Mouse (Mus musculus) olfactory bulb, adult 2 months (tissue): ENCODE measurements around the gene Med13. TPM values are rescaled to one million over a fixed set of nuclear protein-coding genes. Genes with fewer than 3 reads are reported as not detected.

Source experiments
- H3K27ac ChIP-seq: fragments of 200-500 bp; 2 replicates; pipeline ENCODE4 v1.5.1; 2012; ENCODE audit warnings: low read depth, low read length; ENCODE audit not compliant: insufficient read depth
- H3K4me1 ChIP-seq: fragments of 200-500 bp; 2 replicates; pipeline ENCODE4 v1.6.1; 2012; ENCODE audit warnings: low read length; ENCODE audit not compliant: control insufficient read depth, insufficient read depth
- H3K4me3 ChIP-seq: fragments of 200-500 bp; 2 replicates; pipeline ENCODE4 v1.5.1; 2012; ENCODE audit warnings: mild to moderate bottlenecking, low read depth, low read length, moderate library complexity; ENCODE audit not compliant: insufficient read depth
- CTCF ChIP-seq: fragments of 200-500 bp; IDR thresholded peaks from 2 replicates; pipeline ENCODE4 v1.5.1; 2012; ENCODE audit warnings: low read depth, mild to moderate bottlenecking, low read length, moderate library complexity; ENCODE audit not compliant: insufficient read depth
- POLR2A ChIP-seq: fragments of 200-500 bp; IDR thresholded peaks from 2 replicates; pipeline ENCODE4 v1.6.1; 2012; ENCODE audit warnings: mild to moderate bottlenecking, low read depth, low read length, moderate library complexity; ENCODE audit not compliant: insufficient read depth
- WGBS: fragments of 180-500 bp; shearing (Covaris S2); methylation state at CpG from one replicate; pipeline ENCODE4 v1.1.7; 2018; 5-methylcytosine and 5-hydroxymethylcytosine counted together
- polyA plus RNA-seq: library from polyadenylated mRNA; stranded (reverse); fragments of >200 nt; gene quantifications from 2 replicates; pipeline ENCODE4 v1.2.4, GENCODE M21; 2012; ENCODE audit warnings: low replicate concordance; ENCODE audit not compliant: missing spikeins, insufficient read depth, insufficient read length

Med13 gene
- polyA plus RNA-seq, 1 experiment: 456 TPM

DNA sequence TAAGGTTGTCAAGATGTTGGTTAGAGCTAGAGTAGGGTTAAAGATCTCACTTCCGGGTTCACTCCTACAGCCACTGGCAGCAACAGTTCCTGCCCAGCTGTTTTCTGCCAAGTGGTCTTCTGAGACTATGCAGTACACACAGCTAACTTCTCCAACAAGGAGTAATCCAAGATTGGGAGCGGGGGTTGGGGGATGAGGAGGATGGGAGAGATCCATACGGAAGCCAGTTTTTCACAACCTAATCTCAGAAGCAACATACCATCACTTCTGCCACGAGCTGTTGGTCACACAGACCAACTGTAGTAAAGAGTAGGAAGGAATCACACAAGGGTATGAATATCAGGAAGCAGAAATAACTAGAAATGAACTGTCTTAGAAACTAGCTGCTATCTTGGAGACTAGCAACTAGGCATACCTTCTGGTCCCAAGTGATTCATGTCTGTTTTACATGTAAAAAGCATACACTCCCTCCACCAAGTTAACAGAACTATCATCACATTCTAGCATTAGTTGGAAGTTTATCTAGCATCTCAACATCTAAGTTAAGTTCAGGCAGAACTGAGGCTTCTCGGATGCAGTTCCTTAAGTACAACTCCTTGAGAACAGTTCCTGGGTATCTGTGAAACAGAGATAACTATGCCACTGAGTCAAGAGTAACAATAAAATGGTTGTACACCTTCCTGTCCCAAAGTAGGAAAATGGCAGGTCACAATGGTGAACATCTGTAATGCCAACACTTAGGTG, 7.5 kb upstream of the Med13 start:
- TF ChIP-seq CTCF (no peak), POLR2A (no peak)
- Histone ChIP-seq H3K4me1 (no peaks in the 10 kb centered on the region), H3K4me3 (no peak overlapping the region), H3K27ac (no peak overlapping the region)
- 84% methylated on average over 5 of the region's 5 CpGs for WGBS

DNA sequence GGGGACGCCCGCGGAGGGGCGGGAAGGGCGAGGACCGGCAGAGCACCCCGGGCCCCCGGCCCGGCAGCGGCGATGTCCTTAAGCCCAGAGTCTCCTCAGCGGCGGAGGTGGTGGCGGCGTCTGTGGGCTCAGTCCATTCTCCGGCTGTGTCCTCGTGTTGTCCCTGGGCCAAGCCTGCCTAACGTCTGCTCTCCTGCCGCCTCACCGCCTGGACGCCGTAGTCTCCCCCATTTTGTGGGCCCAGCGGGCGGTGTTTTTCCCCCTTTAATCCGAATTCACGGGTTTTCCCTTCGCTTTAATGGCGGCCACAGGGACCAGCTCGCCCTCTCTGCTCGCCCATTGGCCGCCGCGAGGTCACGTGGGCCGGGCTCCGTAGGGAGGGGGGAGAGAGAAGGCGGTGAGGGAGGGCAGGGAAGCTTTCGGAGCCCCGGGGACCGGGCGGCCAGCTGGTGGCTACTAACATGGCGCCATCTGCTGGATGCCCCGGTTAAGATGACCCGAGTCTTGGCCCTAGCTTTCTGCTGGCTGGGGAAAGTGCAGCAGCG, 654 bp upstream of the Med13 start:
- TF ChIP-seq CTCF (peak; percentile 61; the same call in 1 of the 2 replicates), POLR2A (peak; percentile 91)
- Histone ChIP-seq H3K4me3 (peak overlapping the region; percentile 99), H3K4me1 (no peaks in the 10 kb centered on the region), H3K27ac (peak overlapping the region; percentile 99)
- under 1% methylated on average over 45 of the region's 45 CpGs for WGBS

DNA sequence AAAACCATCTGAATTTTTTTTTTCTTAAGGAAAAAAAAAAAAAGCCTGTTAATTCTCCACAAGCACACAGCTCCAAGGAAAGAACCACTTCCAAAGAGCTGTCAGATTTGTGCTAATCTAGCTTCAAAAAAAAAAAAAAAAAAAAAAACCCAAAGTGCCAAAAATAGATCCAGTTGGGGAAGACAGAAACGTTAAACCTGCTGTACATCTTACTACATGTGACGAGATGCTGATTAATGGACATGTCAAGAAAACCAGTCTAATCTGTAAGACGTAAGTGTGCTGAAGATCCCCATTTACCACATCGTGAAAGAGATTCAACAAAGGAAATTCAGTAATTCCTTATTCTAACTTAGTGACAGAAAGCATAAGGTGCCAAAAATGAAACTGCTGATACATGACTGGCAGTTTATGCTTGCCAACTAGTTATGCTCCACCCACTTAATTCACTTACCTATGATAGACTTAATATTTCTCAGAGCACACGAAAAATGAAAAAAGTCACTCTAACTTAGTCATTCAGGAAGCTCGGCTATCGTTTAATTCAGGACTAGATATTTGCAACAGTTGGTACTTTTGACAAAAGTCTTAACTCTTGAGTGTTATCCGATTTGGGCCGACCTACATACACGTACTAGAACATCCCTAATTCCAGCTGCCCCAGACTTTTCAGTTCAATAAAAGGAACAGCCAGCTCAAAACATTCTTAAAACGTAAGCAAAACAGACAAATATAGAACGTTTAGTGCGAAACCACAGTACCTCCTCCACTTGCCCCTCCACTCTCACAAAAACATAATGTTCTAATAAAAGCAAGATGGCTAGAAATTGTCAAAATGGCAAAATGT, 1.2 kb downstream of the Med13 start:
- TF ChIP-seq CTCF: no peak
- TF ChIP-seq POLR2A: no peak
- no peak overlapping the region for H3K27ac ChIP-seq
- peaks cover 3% of the 10 kb centered on the region for H3K4me1 ChIP-seq
- H3K4me3 ChIP-seq: no peak overlapping the region
- WGBS: under 1% methylated on average over 13 of the region's 13 CpGs

DNA sequence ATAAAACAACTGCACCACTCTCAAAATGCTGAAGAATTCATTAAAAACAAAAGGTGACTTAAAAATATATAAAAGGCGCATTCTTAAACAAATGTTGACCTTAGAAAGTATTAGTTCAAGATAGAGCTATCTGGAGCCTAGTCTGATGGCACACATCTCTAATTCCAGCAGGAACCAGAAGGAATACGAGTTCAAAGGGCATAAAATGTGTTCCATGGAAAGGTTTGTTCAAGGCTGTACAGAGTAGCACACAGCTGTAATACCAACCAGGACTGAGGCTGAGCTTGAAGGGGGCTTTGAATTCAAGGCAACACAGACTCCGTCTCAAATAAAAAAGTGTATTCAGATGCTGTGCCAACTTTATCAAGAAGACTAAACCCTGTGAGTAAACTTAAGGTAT, 3.8 kb downstream of the Med13 start:
- Histone ChIP-seq H3K4me3 (no peak overlapping the region), H3K27ac (no peak overlapping the region), H3K4me1 (peaks cover 3% of the 10 kb centered on the region)
- 48% methylated on average over 3 of the region's 3 CpGs for WGBS
- no peak for TF ChIP-seq POLR2A
- TF ChIP-seq CTCF: no peak

DNA sequence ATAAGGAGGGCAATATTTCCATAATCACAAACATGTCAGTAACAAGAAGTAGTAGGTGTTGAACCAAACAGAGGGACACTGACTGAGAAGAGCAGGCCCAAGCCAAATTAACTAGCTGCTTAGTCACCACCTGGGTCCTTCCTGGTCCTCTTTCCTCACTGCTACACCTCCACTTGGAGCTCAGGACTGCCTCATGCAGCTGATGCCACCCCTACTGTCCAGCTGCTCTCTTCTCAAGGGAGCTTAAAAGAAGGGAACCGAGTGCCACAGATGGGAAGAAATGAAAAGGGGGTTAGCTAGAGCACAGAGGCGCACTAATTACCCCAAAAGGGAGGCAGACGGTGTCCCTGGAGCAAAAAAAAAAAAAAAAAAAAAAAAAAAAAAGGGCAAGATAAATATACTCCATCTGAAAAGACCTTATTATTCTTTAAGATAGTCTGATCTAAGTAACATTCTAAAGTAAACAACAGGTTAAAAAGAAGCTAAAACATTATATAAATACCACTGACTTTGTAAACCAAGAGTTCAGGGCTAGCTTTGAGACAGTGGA, 5.6 kb downstream of the Med13 start:
- H3K27ac ChIP-seq: peak overlapping the region; percentile 31; the same call in 1 of the 2 replicates
- WGBS: 18% methylated on average over 3 of the region's 3 CpGs

DNA sequence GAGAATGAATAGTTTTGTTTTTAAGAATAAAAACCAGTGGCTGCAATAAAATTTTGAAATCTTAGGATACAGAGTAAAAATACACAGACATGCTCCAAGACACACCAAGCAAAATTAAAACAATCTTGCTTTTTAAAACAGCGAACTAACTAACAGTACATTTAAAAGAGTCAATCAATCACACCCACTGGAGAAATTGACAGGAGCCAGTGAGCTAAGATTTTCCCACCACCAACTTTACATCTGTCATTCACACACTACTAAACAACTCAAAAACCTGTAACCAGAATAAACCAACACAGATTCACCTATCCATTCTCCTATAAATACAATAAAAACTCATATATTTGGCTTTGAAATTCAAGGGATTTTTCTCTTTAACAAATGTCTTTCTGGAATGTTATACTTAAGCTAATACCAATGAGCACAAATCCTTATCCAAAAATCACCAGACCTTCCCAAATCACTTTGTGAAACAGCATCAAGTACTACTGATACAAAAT, 6.7 kb downstream of the Med13 start:
- peaks cover 3% of the 10 kb centered on the region for H3K4me1 ChIP-seq
- 51% methylated on average over 1 of the region's 1 CpGs for WGBS
- H3K4me3 ChIP-seq: no peak overlapping the region
- no peak overlapping the region for H3K27ac ChIP-seq
- TF ChIP-seq CTCF (no peak), POLR2A (no peak)

More for the DNA sequence above, 5.6 kb downstream of the Med13 start:
- TF ChIP-seq CTCF (no peak), POLR2A (no peak)
- H3K4me1 ChIP-seq: peaks cover 3% of the 10 kb centered on the region
- no peak overlapping the region for H3K4me3 ChIP-seq

DNA sequence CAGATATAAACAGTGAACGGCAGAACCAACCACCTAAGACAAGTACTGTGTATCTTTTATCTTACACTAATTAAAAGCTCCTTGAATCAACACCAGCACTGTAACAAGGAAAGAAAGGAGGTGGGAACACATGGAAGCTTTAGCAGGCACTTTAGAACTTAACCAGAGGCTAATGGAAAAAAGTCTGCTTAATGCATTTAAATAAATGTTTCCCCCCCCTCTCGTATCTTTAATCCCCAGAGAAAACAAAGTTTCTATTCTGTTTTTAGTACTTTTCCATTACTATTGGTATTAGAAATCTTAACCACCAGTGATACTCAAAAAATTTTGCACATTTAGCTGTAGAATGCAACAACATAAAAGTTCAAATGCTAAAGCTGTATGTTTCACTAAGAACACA, 8.1 kb downstream of the Med13 start:
- TF ChIP-seq POLR2A (no peak), CTCF (no peak)
- WGBS: 9% methylated on average over 2 of the region's 2 CpGs
- H3K4me3 ChIP-seq: no peak overlapping the region
- no peak overlapping the region for H3K27ac ChIP-seq
- H3K4me1 ChIP-seq: peaks cover 3% of the 10 kb centered on the region

DNA sequence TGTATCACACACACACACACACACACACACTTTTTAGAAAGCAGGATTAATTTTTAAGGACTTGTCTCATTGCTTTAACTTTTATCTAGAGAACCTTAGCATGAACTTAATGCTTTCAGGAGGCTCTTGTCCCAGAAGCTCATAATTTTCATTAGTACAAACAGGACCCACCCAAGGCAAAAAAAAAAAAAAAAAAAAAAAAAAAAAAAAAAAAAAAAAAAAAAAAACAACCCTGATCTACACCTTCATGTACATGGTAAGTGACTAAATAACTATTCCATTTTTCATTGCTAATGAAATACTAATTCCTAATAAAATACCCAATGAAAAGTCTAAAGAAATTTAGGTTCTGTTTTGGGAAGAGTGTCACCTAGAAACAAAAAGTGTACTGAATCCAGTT, 8.5 kb downstream of the Med13 start:
- Histone ChIP-seq H3K4me1 (peaks cover 3% of the 10 kb centered on the region), H3K4me3 (no peak overlapping the region), H3K27ac (no peak overlapping the region)
- TF ChIP-seq POLR2A: no peak
- TF ChIP-seq CTCF: no peak
